Mouse (Mus musculus) liver, embryonic 14.5 days (tissue): ENCODE data around the gene Gm37240. TPM values are rescaled to one million over a fixed set of nuclear protein-coding genes. Genes with fewer than 3 reads are reported as not detected.

ENCODE experiments used
- ATAC-seq: fragments of 200-750 bp; cut with Nextera tagmentation; 2 replicates; pipeline ENCODE4 v1.8.0; 2017; ENCODE audit warnings: moderate number of reproducible peaks, mild to moderate bottlenecking, moderate library complexity; ENCODE audit not compliant: insufficient read depth
- DNase-seq, 3 experiments: peaks; one replicate each; pipeline ENCODE4 v3.0.0-alpha.2; 2012 to 2013; ENCODE audit warnings: low read depth in 3 of 3, low spot score in 3 of 3
- H3K27ac ChIP-seq: fragments of 300-500 bp; sonication (generic); 2 replicates; pipeline ENCODE4 v1.5.1; 2014; ENCODE audit warnings: moderate library complexity, mild to moderate bottlenecking, control low read depth, inconsistent platforms
- H3K27me3 ChIP-seq: fragments of 300-500 bp; sonication (generic); 2 replicates; pipeline ENCODE4 v1.6.1; 2014; ENCODE audit warnings: mild to moderate bottlenecking, low read length, moderate library complexity; ENCODE audit not compliant: control insufficient read depth, insufficient read depth
- H3K36me3 ChIP-seq: fragments of 300-500 bp; sonication (generic); replicated peaks from 2 replicates; pipeline ENCODE4 v1.6.1; 2014; ENCODE audit warnings: low read depth; ENCODE audit not compliant: control insufficient read depth, insufficient read depth
- H3K4me1 ChIP-seq, 2 experiments: fragments of 200-500 bp in 1 of 2; fragments of 300-500 bp in 1 of 2; sonication (generic) in 1 of 2; replicated peaks; 2 replicates each; pipeline ENCODE4 v1.6.1; 2012 to 2014; ENCODE audit warnings: antibody characterized with exemption in 1 of 2, inconsistent platforms in 1 of 2, low read length in 1 of 2; ENCODE audit not compliant: control insufficient read depth in 2 of 2, insufficient read depth in 2 of 2
- H3K4me2 ChIP-seq: fragments of 300-500 bp; sonication (generic); 2 replicates; pipeline ENCODE4 v1.6.1; 2014; ENCODE audit warnings: low read depth, mild to moderate bottlenecking, control low read depth, moderate library complexity
- H3K4me3 ChIP-seq, 2 experiments: fragments of 200-500 bp in 1 of 2; fragments of 300-500 bp in 1 of 2; sonication (generic) in 1 of 2; 2 replicates each; pipeline ENCODE4 v1.5.1; 2012 to 2014; ENCODE audit warnings: low read depth in 2 of 2, low read length in 2 of 2, mild to moderate bottlenecking in 2 of 2, control low read depth in 1 of 2, inconsistent platforms in 1 of 2, moderate library complexity in 1 of 2; ENCODE audit not compliant: insufficient read depth in 1 of 2
- H3K9ac ChIP-seq: fragments of 300-500 bp; sonication (generic); replicated peaks from 2 replicates; pipeline ENCODE4 v1.6.1; 2014; ENCODE audit warnings: mild to moderate bottlenecking, control low read depth, moderate library complexity
- H3K9me3 ChIP-seq: fragments of 300-500 bp; sonication (generic); 2 replicates; pipeline ENCODE4 v1.6.1; 2016; ENCODE audit warnings: low read length, mixed read lengths; ENCODE audit not compliant: control insufficient read depth
- CTCF ChIP-seq: IDR thresholded peaks from 2 replicates; pipeline ENCODE4 v1.5.1; 2016; ENCODE audit warnings: antibody characterized with exemption, low read depth, control low read depth
- EP300 ChIP-seq: IDR thresholded peaks from 2 replicates; pipeline ENCODE4 v1.6.1; 2016; ENCODE audit warnings: antibody characterized with exemption, low read depth
- WGBS: fragments of 180-500 bp; shearing (Covaris S2); extraction: QIAGEN DNeasy Blood & Tissue Kit; methylation state at CpG from one replicate; pipeline ENCODE4 v1.1.7; 2014; ENCODE audit not compliant: insufficient replicate concordance; 5-methylcytosine and 5-hydroxymethylcytosine counted together
- polyA plus RNA-seq, 2 experiments: library from polyadenylated mRNA; depleted of rRNA in 1 of 2; stranded (reverse) in 1 of 2; unstranded in 1 of 2; fragments of >200 nt; fragmentation: Nextera tagmentation in 1 of 2; extraction: Ambion mirVana in 1 of 2; gene quantifications; 2 replicates each; pipeline versions ENCODE4 v1.2.1 to v1.2.3; 2012 to 2014

Gm37240 gene
- polyA plus RNA-seq, 2 experiments: 0.03 to 0.30 TPM

DNA sequence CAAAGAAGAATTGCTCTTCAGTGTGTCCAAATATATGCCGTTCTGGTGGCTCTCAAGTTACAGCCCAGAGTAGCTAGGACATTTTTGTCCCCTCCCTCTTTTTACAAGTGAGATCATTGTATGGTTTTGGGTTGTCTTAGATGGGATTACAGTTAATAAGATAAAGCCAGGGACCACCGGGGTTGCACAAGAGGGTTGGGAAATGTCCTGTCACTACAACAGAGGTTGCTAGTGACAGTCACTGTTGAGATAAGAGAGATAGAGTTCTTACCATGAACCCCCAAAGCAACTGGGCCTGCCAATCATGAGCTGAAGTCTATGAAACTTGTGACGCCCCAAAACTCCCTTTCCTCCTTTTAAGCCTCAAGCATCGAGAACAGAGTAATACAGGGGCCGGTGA, 769.6 kb downstream of the Gm37240 start:
- H3K4me3 ChIP-seq: no peak overlapping the region
- H3K9me3 ChIP-seq: no peaks in the 10 kb centered on the region
- no peak for TF ChIP-seq EP300
- no peak for TF ChIP-seq CTCF
- no peak overlapping the region for H3K4me2 ChIP-seq
- H3K27me3 ChIP-seq: no peaks in the 10 kb centered on the region
- ATAC-seq (no peak), DNase-seq (no peak)
- H3K27ac ChIP-seq: no peak overlapping the region
- no peaks in the 10 kb centered on the region for H3K4me1 ChIP-seq
- H3K9ac ChIP-seq: no peak overlapping the region
- 54% methylated on average over 5 of the region's 5 CpGs for WGBS
- no peaks in the 10 kb centered on the region for H3K36me3 ChIP-seq

DNA sequence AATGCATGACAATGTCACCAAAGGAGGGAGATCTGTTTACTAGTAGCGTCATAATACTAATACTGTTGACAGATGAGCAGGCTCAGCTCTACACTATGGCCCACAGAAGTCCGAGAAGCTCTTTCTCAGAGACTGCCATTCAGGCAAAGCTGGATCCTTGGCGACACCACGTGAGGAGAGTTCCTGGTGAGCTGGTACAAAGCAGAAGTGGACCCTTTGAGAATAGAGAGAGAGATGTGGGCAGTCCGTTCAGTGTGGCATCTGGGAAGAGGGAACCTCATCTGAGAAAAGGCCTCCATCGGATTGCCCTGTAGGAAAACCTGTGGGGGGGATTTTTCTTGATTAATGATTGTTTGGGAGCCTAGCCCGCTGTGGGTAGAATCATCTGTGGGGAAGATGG, 770.3 kb downstream of the Gm37240 start:
- DNase-seq: no peak
- Histone ChIP-seq H3K27ac (no peak overlapping the region), H3K4me1 (no peaks in the 10 kb centered on the region), H3K9me3 (no peaks in the 10 kb centered on the region), H3K4me2 (no peak overlapping the region), H3K9ac (no peak overlapping the region), H3K36me3 (no peaks in the 10 kb centered on the region), H3K27me3 (no peaks in the 10 kb centered on the region), H3K4me3 (no peak overlapping the region)
- 52% methylated on average over 7 of the region's 7 CpGs for WGBS
- ATAC-seq: no peak
- TF ChIP-seq EP300 (no peak), CTCF (no peak)

DNA sequence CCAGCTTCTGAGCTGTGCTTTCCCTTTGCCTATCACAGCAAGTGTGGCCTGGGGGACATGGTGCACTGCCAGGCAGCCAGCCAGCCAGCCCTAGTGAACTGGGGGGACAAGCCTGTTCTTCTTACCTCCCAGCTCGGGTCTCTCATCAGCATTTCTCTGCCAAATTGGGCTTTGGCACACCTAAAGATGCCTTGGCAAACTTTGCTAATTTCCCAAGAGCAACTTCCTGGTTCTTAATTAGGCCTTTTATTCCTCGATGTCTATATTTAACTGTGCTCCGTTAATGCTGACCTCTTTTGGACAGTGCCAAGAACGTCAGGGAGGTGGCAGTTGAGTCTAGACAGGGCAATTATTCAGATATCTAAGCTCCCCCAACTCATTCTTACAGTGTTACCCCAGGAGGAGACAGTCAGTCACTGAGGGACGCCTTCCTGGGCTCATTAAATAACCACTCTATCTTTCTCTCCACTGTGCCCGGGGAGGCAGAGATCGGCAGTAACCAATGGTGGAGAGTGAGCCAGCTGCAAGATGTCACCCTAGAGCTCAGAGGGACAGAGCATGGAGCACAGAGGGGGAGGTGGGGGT, 771.3 kb downstream of the Gm37240 start:
- Histone ChIP-seq H3K4me2 (no peak overlapping the region), H3K27ac (no peak overlapping the region), H3K4me3 (no peak overlapping the region), H3K36me3 (no peaks in the 10 kb centered on the region), H3K9me3 (no peaks in the 10 kb centered on the region), H3K4me1 (no peaks in the 10 kb centered on the region), H3K27me3 (no peaks in the 10 kb centered on the region), H3K9ac (no peak overlapping the region)
- DNase-seq: no peak
- 52% methylated on average over 7 of the region's 7 CpGs for WGBS
- ATAC-seq: no peak
- TF ChIP-seq CTCF (no peak), EP300 (no peak)

DNA sequence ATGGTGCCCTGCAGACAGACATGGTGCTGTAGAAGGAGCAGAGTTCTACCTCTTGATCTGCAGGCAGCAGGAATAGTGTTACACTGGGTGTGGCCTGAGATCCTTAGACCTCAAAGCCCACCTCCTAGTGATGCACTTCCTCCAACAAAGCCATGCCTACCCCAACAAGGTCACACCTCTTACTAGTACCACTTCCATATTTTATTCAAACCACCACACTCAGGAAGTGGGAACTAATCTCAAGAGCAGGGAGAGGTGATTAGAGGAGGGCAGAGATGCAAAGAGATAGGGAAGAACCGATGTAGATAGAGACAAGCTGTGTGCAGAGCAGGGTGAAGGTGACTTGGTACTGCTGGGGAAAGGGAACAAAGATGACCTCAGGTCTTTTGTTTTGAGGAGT, 773.8 kb downstream of the Gm37240 start:
- no peak overlapping the region for H3K27ac ChIP-seq
- no peak overlapping the region for H3K9ac ChIP-seq
- no peak overlapping the region for H3K4me2 ChIP-seq
- TF ChIP-seq CTCF: no peak
- TF ChIP-seq EP300: no peak
- no peaks in the 10 kb centered on the region for H3K4me1 ChIP-seq
- H3K36me3 ChIP-seq: no peaks in the 10 kb centered on the region
- ATAC-seq: no peak
- WGBS: 16% methylated on average over 1 of the region's 1 CpGs
- H3K4me3 ChIP-seq: no peak overlapping the region
- no peak for DNase-seq
- H3K9me3 ChIP-seq: no peaks in the 10 kb centered on the region
- H3K27me3 ChIP-seq: no peaks in the 10 kb centered on the region

DNA sequence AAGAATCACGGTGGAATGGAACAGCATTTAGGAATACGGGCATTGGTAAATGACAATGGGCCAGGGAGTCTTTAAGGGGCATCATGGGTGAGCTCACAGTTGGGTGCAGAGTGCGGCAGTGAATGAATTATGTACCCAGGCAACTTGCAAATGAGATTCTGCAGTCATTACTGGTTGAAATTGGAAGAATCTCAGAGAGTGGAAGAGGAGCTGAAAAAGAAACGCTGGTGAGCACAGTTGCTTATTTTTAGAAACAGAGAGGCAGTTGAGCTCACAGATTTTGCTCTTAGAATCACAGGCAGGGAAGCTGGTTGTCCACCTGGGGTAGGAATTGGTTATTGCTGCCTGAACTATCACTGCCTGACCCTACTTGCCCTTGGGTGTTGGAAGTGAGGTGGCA, 776.6 kb downstream of the Gm37240 start:
- Histone ChIP-seq H3K36me3 (no peaks in the 10 kb centered on the region), H3K27me3 (no peaks in the 10 kb centered on the region), H3K27ac (no peak overlapping the region), H3K9me3 (no peaks in the 10 kb centered on the region), H3K4me3 (no peak overlapping the region), H3K4me2 (no peak overlapping the region), H3K9ac (no peak overlapping the region), H3K4me1 (no peaks in the 10 kb centered on the region)
- TF ChIP-seq CTCF (no peak), EP300 (no peak)
- DNase-seq (no peak), ATAC-seq (no peak)
- WGBS: 50% methylated on average over 4 of the region's 4 CpGs
